Mouse (Mus musculus): ENCODE measurements around the gene Atox1.

GRCm38 (mm10) chr11:55450311-55450710, 10.7 kb downstream of the Atox1 start:
- no peak for TF ChIP-seq CTCF (IDR thresholded peaks at IDR 0.05; ENCODE audit: borderline replicate concordance, insufficient read depth, low read length)
- TF ChIP-seq POLR2A (IDR thresholded peaks at IDR 0.05; ENCODE audit: low read depth, low read length) = no peak

Measured in embryonic fibroblast, embryonic 13.5 days (primary cell).